Mouse (Mus musculus) CD4-positive naive resting alpha-beta T cell, adult 57 days (primary cell): ENCODE data around the gene Zfp951. TPM values are rescaled to one million over a fixed set of nuclear protein-coding genes. Genes with fewer than 3 reads are reported as not detected.

Experiments
- total RNA-seq: library from RNA; stranded (reverse); gene quantifications from one replicate; pipeline ENCODE4 v1.2.4, GENCODE M21; 2023

Zfp951 gene
- total RNA-seq = 9.3 TPM

DNA sequence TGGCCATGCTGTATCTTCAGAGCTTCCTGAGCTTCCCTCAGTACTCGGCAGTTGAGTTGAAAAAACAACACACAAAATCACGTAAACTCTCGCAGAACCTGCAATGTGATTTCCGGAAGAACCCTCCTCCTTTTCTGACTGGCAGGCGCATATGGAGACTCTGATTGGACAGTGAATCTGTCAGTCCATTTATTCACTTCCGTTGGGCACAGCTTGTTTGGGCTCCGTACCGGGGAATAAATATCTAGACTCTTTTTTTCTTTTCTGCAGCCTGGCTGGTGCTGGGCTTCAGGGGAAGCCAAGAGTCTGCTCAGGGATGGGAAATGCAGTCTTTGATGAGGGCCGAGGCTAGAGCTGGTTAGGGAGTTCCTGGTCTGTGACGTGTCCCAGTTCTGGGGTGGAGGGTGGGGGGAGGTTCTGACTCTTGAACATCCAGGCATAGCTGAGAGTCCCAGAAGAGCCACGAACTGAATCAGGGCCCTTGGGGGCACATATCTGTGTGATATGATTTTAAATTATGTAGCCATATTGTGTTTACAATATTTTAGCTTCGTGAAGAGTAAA is at the start of gene Zfp951:
Gene Zfp951 (minus strand): TSS at position 109 of the 564 bp plus-strand sequence.

Other genes with a start within 250 kb of the Zfp951 start
- 10.3 TPM for gene Abcg3, start 122.6 kb upstream of the Zfp951 start, total RNA-seq